Mouse (Mus musculus) neural tube, embryonic 11.5 days (tissue): ENCODE data around the gene Naip5. TPM values are rescaled to one million over a fixed set of nuclear protein-coding genes. Genes with fewer than 3 reads are reported as not detected.
"Not testable (repeated sequence)": the region's sequence is repeated elsewhere in the genome, so short reads cannot be mapped to it uniquely, and the experiment has no call there.

Experiments
- ATAC-seq: fragments of 200-750 bp; cut with Nextera tagmentation; 2 replicates; pipeline ENCODE4 v1.8.0; 2017; ENCODE audit warnings: moderate number of reproducible peaks, mild to moderate bottlenecking, moderate TSS enrichment, moderate library complexity; ENCODE audit not compliant: insufficient read depth, low FRiP score, low TSS enrichment
- DNase-seq: peaks from one replicate; pipeline ENCODE4 v3.0.0-alpha.2; 2015; ENCODE audit warnings: low spot score
- H3K27ac ChIP-seq: fragments of 300-500 bp; sonication (generic); 2 replicates; pipeline ENCODE4 v1.5.1; 2014; ENCODE audit warnings: low read depth, mild to moderate bottlenecking, low read length
- H3K27me3 ChIP-seq: fragments of 300-500 bp; sonication (generic); 2 replicates; pipeline ENCODE4 v1.6.1; 2014; ENCODE audit warnings: mild to moderate bottlenecking, low read length, mixed read lengths; ENCODE audit not compliant: control insufficient read depth, insufficient read depth
- H3K36me3 ChIP-seq: fragments of 300-500 bp; sonication (generic); 2 replicates; pipeline ENCODE4 v1.6.1; 2014; ENCODE audit warnings: mild to moderate bottlenecking, low read length, moderate library complexity, mixed read lengths; ENCODE audit not compliant: control insufficient read depth, insufficient read depth
- H3K4me1 ChIP-seq: fragments of 300-500 bp; sonication (generic); 2 replicates; pipeline ENCODE4 v1.6.1; 2014; ENCODE audit warnings: low read length, mixed read lengths; ENCODE audit not compliant: control insufficient read depth, insufficient read depth
- H3K4me2 ChIP-seq: fragments of 300-500 bp; sonication (generic); 2 replicates; pipeline ENCODE4 v1.6.1; 2014; ENCODE audit warnings: low read depth, mild to moderate bottlenecking, moderate library complexity
- H3K4me3 ChIP-seq: fragments of 300-500 bp; sonication (generic); 2 replicates; pipeline ENCODE4 v1.5.1; 2014; ENCODE audit warnings: low read depth, low read length
- H3K9ac ChIP-seq: fragments of 300-500 bp; sonication (generic); 2 replicates; pipeline ENCODE4 v1.6.1; 2014; ENCODE audit warnings: mild to moderate bottlenecking, low read length
- H3K9me3 ChIP-seq: fragments of 300-500 bp; sonication (generic); 2 replicates; pipeline ENCODE4 v1.6.1; 2016; ENCODE audit warnings: low read length; ENCODE audit not compliant: control insufficient read depth
- WGBS: fragments of 180-500 bp; shearing (Covaris S2); extraction: QIAGEN DNeasy Blood & Tissue Kit; methylation state at CpG from one replicate; pipeline ENCODE4 v1.1.7; 2014; 5-methylcytosine and 5-hydroxymethylcytosine counted together
- polyA plus RNA-seq: library from polyadenylated mRNA; unstranded; fragments of >200 nt; fragmentation: Nextera tagmentation; extraction: Ambion mirVana; gene quantifications from 2 replicates; pipeline ENCODE4 v1.2.1, GENCODE M21; 2014

Gene Naip5
- polyA plus RNA-seq = 0.04 and 0.08 TPM in 2 replicates

DNA sequence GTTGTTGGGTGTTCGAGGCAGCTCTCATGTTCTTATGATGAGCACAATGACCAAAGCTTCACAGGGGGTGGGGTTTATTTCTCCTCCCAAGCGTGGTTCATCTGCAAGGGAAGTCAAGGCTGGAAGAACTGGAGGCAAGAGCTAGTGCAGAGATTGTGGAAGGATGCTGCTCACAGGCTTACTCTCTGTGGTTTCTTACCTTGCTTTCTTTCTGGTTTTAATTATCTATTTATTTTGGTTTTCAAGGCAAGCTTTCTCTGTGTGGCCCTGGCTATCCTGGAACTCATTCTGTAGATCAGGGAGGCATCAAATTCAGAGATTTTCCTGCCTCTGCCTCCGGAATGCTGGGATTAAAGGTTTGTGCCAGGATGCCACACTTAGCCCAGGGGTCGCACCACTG lies at the start of gene Naip5:
Gene Naip5, minus strand, starts transcription at position 101 of the 400 bp plus-strand sequence.
- not testable (repeated sequence) for H3K4me2 ChIP-seq, H3K36me3 ChIP-seq, H3K9me3 ChIP-seq, H3K9ac ChIP-seq, H3K4me1 ChIP-seq, H3K4me3 ChIP-seq, H3K27ac ChIP-seq, ATAC-seq, DNase-seq, H3K27me3 ChIP-seq
- WGBS = 82% methylated on average over 4 of the region's 4 CpGs

GRCm38 (mm10) chr13:100284611-100285010 lies 38.5 kb upstream of the Naip5 start:
- ATAC-seq (no peak), DNase-seq (no peak)
- H3K27ac ChIP-seq = no peak overlapping the region
- no peaks in the 10 kb centered on the region for H3K4me1 ChIP-seq
- no peaks in the 10 kb centered on the region for H3K9me3 ChIP-seq
- no peaks in the 10 kb centered on the region for H3K36me3 ChIP-seq
- no peak overlapping the region for H3K9ac ChIP-seq
- H3K27me3 ChIP-seq = no peaks in the 10 kb centered on the region
- no peak overlapping the region for H3K4me2 ChIP-seq
- 93% methylated on average over 1 of the region's 1 CpGs for whole genome bisulfite sequencing
- no peak overlapping the region for H3K4me3 ChIP-seq

DNA sequence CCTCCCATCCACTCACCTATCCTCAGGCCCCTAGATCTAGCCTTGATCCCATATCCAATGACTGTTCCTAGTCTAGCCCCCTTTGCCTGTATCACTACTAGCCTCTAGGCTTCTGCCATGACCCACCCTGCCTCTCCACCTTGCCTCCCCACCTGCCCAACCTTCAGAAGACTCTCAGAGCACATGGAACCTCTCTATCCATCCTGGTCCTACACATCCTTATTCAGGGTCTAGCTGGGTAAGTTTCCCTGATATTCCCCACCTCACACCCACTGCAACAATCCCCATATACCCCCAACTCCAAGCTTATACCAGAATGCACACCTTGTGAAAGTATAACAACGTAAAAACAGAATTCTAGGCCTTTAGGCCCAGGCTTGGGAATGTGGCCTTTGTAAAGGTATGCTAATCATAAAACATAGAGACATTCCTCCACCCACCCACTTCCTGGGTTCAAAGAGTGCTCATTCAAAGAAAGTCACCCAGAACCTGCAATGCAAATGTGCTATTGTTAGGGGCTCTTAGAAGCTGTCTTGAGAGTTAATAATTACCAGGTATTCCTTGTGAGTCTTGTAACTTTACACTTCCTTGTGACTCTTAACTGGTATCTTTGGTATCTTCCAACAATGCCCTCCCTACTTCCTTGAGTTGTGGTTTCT lies 25.5 kb upstream of the Naip5 start:
- H3K36me3 ChIP-seq, H3K4me3 ChIP-seq, DNase-seq, H3K4me2 ChIP-seq, H3K27ac ChIP-seq, H3K27me3 ChIP-seq, ATAC-seq, H3K4me1 ChIP-seq, H3K9me3 ChIP-seq, H3K9ac ChIP-seq: not testable (repeated sequence)
- no CpG with 5 or more reads among the region's 1 CpGs for WGBS

DNA sequence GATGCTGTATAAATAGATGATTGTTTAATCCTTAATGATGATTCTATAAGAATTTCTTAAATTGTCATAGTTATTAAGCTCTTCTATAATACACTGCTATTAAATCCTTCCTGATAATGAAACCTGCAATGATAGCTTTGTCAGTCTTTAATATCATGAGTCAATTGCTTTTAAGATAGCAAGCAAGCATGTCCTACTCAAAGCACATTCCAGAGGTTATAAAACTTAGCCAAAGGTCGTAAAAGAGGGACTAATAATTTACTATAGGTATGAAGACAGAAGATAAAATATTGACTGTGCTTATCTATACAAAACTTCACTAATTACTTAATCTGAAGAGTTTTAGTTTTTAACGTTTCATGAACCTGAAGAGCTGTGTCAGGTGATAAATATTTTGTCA lies 10.9 kb upstream of the Naip5 start:
- H3K9ac ChIP-seq, H3K36me3 ChIP-seq, ATAC-seq, H3K27me3 ChIP-seq, H3K4me3 ChIP-seq, H3K9me3 ChIP-seq, H3K4me1 ChIP-seq, H3K4me2 ChIP-seq, DNase-seq, H3K27ac ChIP-seq: not testable (repeated sequence)
- WGBS = 74% methylated on average over 2 of the region's 2 CpGs

DNA sequence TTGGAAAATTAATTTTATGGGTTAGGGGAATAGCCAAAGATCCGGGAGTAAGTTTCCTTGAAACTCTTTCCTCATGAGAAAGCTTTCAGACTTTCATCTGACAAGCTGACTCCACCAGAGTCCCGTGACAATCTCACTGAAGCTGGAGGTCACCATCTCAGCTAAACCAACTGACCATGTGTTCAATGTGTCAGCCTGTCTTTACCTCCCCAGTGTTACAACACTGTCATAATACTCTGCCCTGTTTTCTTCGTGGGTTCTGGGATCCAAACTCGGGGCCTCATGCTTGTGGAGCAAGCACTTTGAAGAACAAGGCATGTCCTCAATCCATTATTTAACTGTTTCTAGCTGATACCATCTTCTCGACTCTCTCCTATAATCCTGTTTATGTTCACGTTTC lies 9.8 kb upstream of the Naip5 start:
- WGBS = 87% methylated on average over 5 of the region's 6 CpGs
- not testable (repeated sequence) for H3K27ac ChIP-seq, H3K4me1 ChIP-seq, H3K27me3 ChIP-seq, H3K9ac ChIP-seq, H3K4me3 ChIP-seq, DNase-seq, H3K9me3 ChIP-seq, ATAC-seq, H3K4me2 ChIP-seq, H3K36me3 ChIP-seq

DNA sequence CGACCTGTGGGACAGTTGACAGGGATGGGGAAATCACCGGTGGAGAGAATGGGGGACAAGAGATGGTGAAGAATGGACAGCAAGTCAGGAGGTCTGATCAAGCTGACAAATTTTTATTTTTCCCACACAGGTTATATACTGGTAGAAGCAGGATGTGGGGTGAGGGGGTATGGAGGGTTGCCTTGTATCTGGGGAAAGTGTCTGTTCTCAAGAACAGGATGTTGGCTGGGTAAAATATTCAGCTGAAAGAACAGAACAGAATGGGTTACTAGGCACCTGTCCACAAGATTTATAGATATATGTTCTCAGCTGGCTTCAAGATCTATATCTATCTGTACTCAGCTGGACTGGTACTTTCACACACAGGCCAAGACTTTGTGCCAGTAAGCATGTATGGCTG lies 5.8 kb upstream of the Naip5 start:
- H3K9ac ChIP-seq, ATAC-seq, H3K27ac ChIP-seq, H3K36me3 ChIP-seq, H3K27me3 ChIP-seq, H3K4me3 ChIP-seq, H3K9me3 ChIP-seq, DNase-seq, H3K4me2 ChIP-seq, H3K4me1 ChIP-seq: not testable (repeated sequence)
- 91% methylated on average over 2 of the region's 2 CpGs for WGBS

- WGBS = 84% methylated on average over 5 of the region's 5 CpGs
Measured at GRCm38 (mm10) chr13:100246896-100247519, 885 bp upstream of the Naip5 start.

DNA sequence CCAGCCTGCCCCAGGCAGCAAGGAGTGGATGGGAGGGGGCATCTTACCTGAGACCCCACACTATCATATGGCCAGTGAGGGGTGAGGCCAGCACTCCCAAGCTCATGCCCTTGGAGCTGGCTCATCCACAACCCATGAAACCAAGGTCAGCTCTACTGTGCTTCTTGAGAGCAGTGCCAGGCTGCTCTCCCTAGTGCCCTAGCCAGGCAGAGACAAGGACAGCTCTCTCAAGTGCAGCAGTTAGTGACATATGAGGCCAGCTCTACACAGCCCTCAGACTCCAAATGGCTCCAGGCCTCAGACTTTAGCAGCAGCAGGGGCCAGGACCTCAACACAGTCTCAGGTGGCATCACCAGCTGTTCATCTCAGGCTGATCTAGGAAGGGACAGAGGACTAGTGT lies 2.4 kb downstream of the Naip5 start:
- no peak overlapping the region for H3K9ac ChIP-seq
- no peak for DNase-seq
- H3K36me3 ChIP-seq = no peaks in the 10 kb centered on the region
- no peaks in the 10 kb centered on the region for H3K27me3 ChIP-seq
- H3K4me3 ChIP-seq = no peak overlapping the region
- no peak overlapping the region for H3K4me2 ChIP-seq
- H3K4me1 ChIP-seq = no peaks in the 10 kb centered on the region
- H3K27ac ChIP-seq = no peak overlapping the region
- no peak for ATAC-seq
- no peaks in the 10 kb centered on the region for H3K9me3 ChIP-seq

More at GRCm38 (mm10) chr13:100246896-100247519, 885 bp upstream of the Naip5 start:
- H3K4me1 ChIP-seq, H3K27ac ChIP-seq, ATAC-seq, H3K4me2 ChIP-seq, H3K36me3 ChIP-seq, H3K27me3 ChIP-seq, H3K4me3 ChIP-seq, H3K9me3 ChIP-seq, H3K9ac ChIP-seq, DNase-seq: not testable (repeated sequence)

DNA sequence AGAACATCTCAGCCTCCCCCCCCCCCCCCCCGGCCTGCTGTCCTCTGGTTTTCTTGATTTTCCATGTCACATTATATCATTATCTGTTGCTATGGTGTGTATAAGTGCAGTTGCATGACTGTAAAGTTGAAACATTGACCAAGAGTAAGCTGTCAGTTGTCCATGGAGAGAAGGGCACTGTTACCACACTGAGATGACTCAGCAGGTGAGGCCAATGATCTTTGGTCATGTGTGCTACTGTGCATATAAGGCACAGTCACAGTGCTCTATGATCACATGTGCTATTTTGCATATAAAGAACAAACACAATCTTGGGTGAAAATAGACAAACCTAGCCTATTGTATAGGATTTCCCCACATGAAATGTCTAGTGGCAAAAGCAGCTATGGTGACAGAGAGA lies 32.4 kb downstream of the Naip5 start:
- H3K4me2 ChIP-seq, H3K36me3 ChIP-seq, H3K27ac ChIP-seq, H3K27me3 ChIP-seq, H3K9ac ChIP-seq, H3K4me3 ChIP-seq, H3K9me3 ChIP-seq, ATAC-seq, H3K4me1 ChIP-seq, DNase-seq: not testable (repeated sequence)
- 82% methylated on average over 1 of the region's 1 CpGs for WGBS
